Mouse (Mus musculus) frontal cortex, adult 2 months (tissue): ENCODE results near the gene Rpp25l. TPM values are rescaled to one million over a fixed set of nuclear protein-coding genes. Genes with fewer than 3 reads are reported as not detected.
"Not testable (repeated sequence)": the region's sequence is repeated elsewhere in the genome, so short reads cannot be mapped to it uniquely, and the experiment has no call there.

Source experiments
- DNase-seq, 2 experiments: peaks; one replicate each; pipeline ENCODE4 v3.0.0; 2022; ENCODE audit warnings: low spot score in 1 of 2; ENCODE audit errors: extremely low spot score in 1 of 2
- polyA plus RNA-seq: library from polyadenylated mRNA; depleted of rRNA; stranded (reverse); fragments of >200 nt; gene quantifications from 2 replicates; pipeline ENCODE4 v1.2.3, GENCODE M21; 2012

Rpp25l gene
- polyA plus RNA-seq, 1 experiment, result 30.7 TPM

- DNase-seq, result not testable (repeated sequence)
Observed at GRCm38 (mm10) chr4:41699783-41700182, 13.6 kb downstream of the Rpp25l start, which contains the start of gene Il11ra1. Gene Il11ra1, plus strand, starts transcription at chr4:41699989.

- DNase-seq, result not testable (repeated sequence)
Observed at GRCm38 (mm10) chr4:41698421-41699016, 14.8 kb downstream of the Rpp25l start.

- DNase-seq, result peak in 1 of 2 experiments; percentile 91
Observed at GRCm38 (mm10) chr4:41696930-41697841, 16.1 kb downstream of the Rpp25l start, which contains the start of gene Cntfr. Gene Cntfr, minus strand, starts transcription at chr4:41697089.

- not testable (repeated sequence) for DNase-seq
Observed at GRCm38 (mm10) chr4:41696452-41696851, 16.9 kb downstream of the Rpp25l start.

GRCm38 (mm10) chr4:41695800-41696199 is 17.5 kb downstream of the Rpp25l start:
- not testable (repeated sequence) for DNase-seq

- DNase-seq, result not testable (repeated sequence)
Observed at GRCm38 (mm10) chr4:41693511-41693910, 19.8 kb downstream of the Rpp25l start.

GRCm38 (mm10) chr4:41690014-41690413 is 23.3 kb downstream of the Rpp25l start:
- not testable (repeated sequence) for DNase-seq

- DNase-seq, result not testable (repeated sequence)
Observed at GRCm38 (mm10) chr4:41688562-41688961, 24.8 kb downstream of the Rpp25l start.

GRCm38 (mm10) chr4:41685882-41686492 is 27.3 kb downstream of the Rpp25l start:
- not testable (repeated sequence) for DNase-seq

GRCm38 (mm10) chr4:41684931-41685453 is 28.3 kb downstream of the Rpp25l start:
- not testable (repeated sequence) for DNase-seq

- not testable (repeated sequence) for DNase-seq
Observed at GRCm38 (mm10) chr4:41684131-41684930, 29.0 kb downstream of the Rpp25l start.

- not testable (repeated sequence) for DNase-seq
Observed at GRCm38 (mm10) chr4:41683303-41683702, 30.0 kb downstream of the Rpp25l start.

- no peak for DNase-seq
Observed at GRCm38 (mm10) chr4:41682789-41683188, 30.5 kb downstream of the Rpp25l start.

GRCm38 (mm10) chr4:41681947-41682346 is 31.4 kb downstream of the Rpp25l start:
- no peak for DNase-seq

GRCm38 (mm10) chr4:41681176-41681575 is 32.2 kb downstream of the Rpp25l start:
- peak in 1 of 2 experiments; percentile 57 for DNase-seq

- DNase-seq, result no peak
Observed at GRCm38 (mm10) chr4:41679291-41679690, 34.0 kb downstream of the Rpp25l start.

- DNase-seq, result no peak
Observed at GRCm38 (mm10) chr4:41678863-41679262, 34.5 kb downstream of the Rpp25l start.

GRCm38 (mm10) chr4:41677006-41677629 is 36.2 kb downstream of the Rpp25l start:
- DNase-seq, result no peak

GRCm38 (mm10) chr4:41676248-41677005 is 36.9 kb downstream of the Rpp25l start:
- DNase-seq, result no peak
